Mouse (Mus musculus): ENCODE results near the gene Jun.

DNA sequence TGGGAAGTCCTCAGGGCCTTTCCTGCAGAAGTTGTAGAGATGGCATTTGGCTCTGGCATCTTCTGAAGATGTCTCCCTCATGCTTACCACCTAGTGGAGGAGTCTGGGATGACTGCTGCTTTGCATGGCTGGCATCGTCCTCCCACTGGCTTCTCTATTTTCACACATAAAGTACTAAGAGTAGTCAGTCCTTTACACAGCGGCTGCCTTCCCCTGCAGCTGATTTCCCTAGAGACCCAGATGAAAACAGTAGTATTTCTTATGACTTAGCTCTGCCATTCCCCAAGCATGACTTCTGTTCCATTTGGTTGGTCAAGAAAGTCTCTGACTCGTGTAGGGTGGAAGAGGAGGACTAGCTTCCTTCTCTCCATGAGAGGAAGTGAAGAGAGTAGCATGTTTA is 52.8 kb downstream of the Jun start:
- no peak for TF ChIP-seq HCFC1 (IDR thresholded peaks at IDR 0.05; ENCODE audit: borderline replicate concordance, insufficient read depth, low read length)
- TF ChIP-seq ZNF384 (IDR thresholded peaks at IDR 0.05; ENCODE audit: low read depth, low read length) = no peak

Measured in ES-E14 (cell line).